Mouse (Mus musculus) thymus, adult 2 months (tissue): ENCODE measurements at regions not wholly inside any gene's neighbourhood (a gene's known extent, or its start where the extent isn't known, plus 50 kb on each side); places are given as distances from the start of the nearest gene placed in this dataset.

ENCODE experiments used
- CTCF ChIP-seq: fragments of 200-500 bp; IDR thresholded peaks from 2 replicates; pipeline ENCODE4 v1.5.1; 2012; ENCODE audit warnings: mild to moderate bottlenecking, control low read depth, low read length, moderate library complexity, borderline replicate concordance; ENCODE audit not compliant: control insufficient read depth, poor library complexity, insufficient read depth; ENCODE audit errors: extremely low read depth
- POLR2A ChIP-seq: fragments of 200-500 bp; IDR thresholded peaks from 2 replicates; pipeline ENCODE4 v1.6.1; 2012; ENCODE audit warnings: mild to moderate bottlenecking, low read length, control low read depth, moderate library complexity; ENCODE audit not compliant: control insufficient read depth, poor library complexity, insufficient read depth; ENCODE audit errors: extremely low read depth

DNA sequence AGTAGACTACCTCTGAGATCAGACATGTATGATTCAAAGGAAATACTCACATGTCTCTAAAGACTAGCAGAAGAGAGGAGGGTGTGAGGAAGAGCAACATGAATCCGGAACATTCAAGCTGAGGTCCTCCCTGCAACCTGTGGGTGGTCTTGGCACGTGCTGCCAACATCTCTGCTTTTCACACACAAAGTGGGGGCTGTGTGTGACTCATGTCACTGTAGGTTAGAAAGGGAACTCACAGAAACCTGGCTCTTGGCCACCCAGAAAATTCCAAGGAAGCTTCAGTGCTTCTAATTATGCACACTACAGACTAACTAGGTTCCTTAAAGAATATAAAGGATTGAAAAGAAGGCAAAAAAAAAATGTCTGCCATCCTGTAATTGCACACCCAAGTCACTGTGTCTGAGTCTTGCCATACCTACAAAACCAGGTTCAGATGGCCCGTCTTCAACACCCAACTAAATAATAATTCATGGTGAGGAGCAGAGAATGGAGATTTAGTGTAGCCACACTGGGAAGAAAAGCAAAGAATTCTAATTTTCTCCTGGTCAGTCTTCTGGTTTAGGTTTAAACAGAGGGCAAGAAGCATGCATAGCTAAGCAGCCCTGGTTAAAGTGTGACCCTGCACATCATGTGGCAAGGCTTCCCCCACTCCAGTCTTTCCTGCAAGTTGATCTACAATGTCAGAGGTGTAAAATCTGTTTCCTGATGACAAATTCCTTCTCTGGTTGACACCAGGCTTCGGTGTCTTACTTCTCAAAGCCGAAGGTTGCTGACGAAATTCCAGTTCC, 673.8 kb upstream of the Arpp21 start:
- TF ChIP-seq CTCF (no peak), POLR2A (no peak)
